Mouse (Mus musculus) bone marrow, adult 2 months (tissue): ENCODE results near the gene Kdf1.

Experiments used
- CTCF ChIP-seq: fragments of 200-500 bp; IDR thresholded peaks from 2 replicates; pipeline ENCODE4 v1.5.1; 2011; ENCODE audit warnings: low read length, control low read depth; ENCODE audit not compliant: control insufficient read depth, insufficient read depth
- POLR2A ChIP-seq: fragments of 200-500 bp; IDR thresholded peaks from 2 replicates; pipeline ENCODE4 v1.6.1; 2011; ENCODE audit warnings: low read depth, mild to moderate bottlenecking, control low read depth, low read length, borderline replicate concordance; ENCODE audit not compliant: control insufficient read depth

- TF ChIP-seq POLR2A (no peak), CTCF (no peak)
Measured at GRCm38 (mm10) chr4:133488619-133489392, 30.0 kb upstream of the Kdf1 start.
